Mouse (Mus musculus) midbrain, embryonic 14.5 days (tissue): ENCODE results near the gene Hddc3. TPM values are rescaled to one million over a fixed set of nuclear protein-coding genes. Genes with fewer than 3 reads are reported as not detected.
A peak's percentile ranks its signal among the peaks of the same experiment; 100 is the strongest.

Experiments used
- ATAC-seq: fragments of 200-750 bp; cut with Nextera tagmentation; 2 replicates; pipeline ENCODE4 v1.8.0; 2017; ENCODE audit warnings: moderate number of reproducible peaks, moderate library complexity; ENCODE audit not compliant: low FRiP score, low TSS enrichment
- DNase-seq: peaks from one replicate; pipeline ENCODE4 v3.0.0-alpha.2; 2015
- H3K27ac ChIP-seq: fragments of 300-500 bp; sonication (generic); replicated peaks from 2 replicates; pipeline ENCODE4 v1.5.1; 2014; ENCODE audit warnings: mild to moderate bottlenecking, low read depth, low read length, moderate library complexity
- H3K27me3 ChIP-seq: fragments of 300-500 bp; sonication (generic); 2 replicates; pipeline ENCODE4 v1.6.1; 2014; ENCODE audit warnings: low read length, control low read depth, mixed read lengths; ENCODE audit not compliant: control insufficient read depth, insufficient read depth
- H3K36me3 ChIP-seq: fragments of 300-500 bp; sonication (generic); 2 replicates; pipeline ENCODE4 v1.6.1; 2014; ENCODE audit warnings: low read length, control low read depth; ENCODE audit not compliant: control insufficient read depth, insufficient read depth
- H3K4me1 ChIP-seq: fragments of 300-500 bp; sonication (generic); 2 replicates; pipeline ENCODE4 v1.6.1; 2014; ENCODE audit warnings: mild to moderate bottlenecking, antibody characterized with exemption, low read length, control low read depth; ENCODE audit not compliant: control insufficient read depth, insufficient read depth
- H3K4me2 ChIP-seq: fragments of 300-500 bp; sonication (generic); 2 replicates; pipeline ENCODE4 v1.6.1; 2014; ENCODE audit warnings: mild to moderate bottlenecking, low read length, moderate library complexity
- H3K4me3 ChIP-seq: fragments of 300-500 bp; sonication (generic); replicated peaks from 2 replicates; pipeline ENCODE4 v1.5.1; 2014; ENCODE audit warnings: low read depth, low read length
- H3K9ac ChIP-seq: fragments of 300-500 bp; sonication (generic); replicated peaks from 2 replicates; pipeline ENCODE4 v1.6.1; 2014; ENCODE audit warnings: mild to moderate bottlenecking, low read length, moderate library complexity
- H3K9me3 ChIP-seq: fragments of 300-500 bp; sonication (generic); 2 replicates; pipeline ENCODE4 v1.6.1; 2016; ENCODE audit warnings: low read length, control low read depth, mixed read lengths; ENCODE audit not compliant: control insufficient read depth
- WGBS: fragments of 180-500 bp; shearing (Covaris S2); extraction: QIAGEN DNeasy Blood & Tissue Kit; methylation state at CpG from one replicate; pipeline ENCODE4 v1.1.7; 2014; 5-methylcytosine and 5-hydroxymethylcytosine counted together
- polyA plus RNA-seq: library from polyadenylated mRNA; unstranded; fragments of >200 nt; fragmentation: Nextera tagmentation; extraction: Ambion mirVana; gene quantifications from 2 replicates; pipeline ENCODE4 v1.2.1, GENCODE M21; 2014

Gene Hddc3
- polyA plus RNA-seq, 1 experiment from 2014 or later = 28.7 TPM

DNA sequence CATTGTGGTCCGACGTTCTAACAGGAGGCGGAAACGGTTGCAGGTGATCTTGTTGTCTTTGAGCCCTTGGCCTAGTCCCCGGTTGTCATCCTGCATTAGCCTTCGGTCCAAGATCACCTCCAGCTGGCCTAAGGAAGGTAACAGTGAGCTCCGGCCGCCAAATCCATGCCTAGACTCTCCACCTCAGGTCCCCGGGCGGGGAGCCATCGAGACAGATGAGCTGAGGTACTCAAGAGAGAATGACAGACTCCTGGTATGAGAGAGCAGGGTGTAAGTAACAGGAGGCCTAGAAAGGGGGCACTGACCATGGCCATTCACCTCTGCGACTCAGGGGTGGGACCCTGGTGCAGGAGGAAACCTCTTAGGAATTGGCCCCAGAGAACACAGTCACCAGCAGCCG, 13.4 kb downstream of the Hddc3 start:
- Histone ChIP-seq H3K27ac (no peak overlapping the region; the same call in 1 of the 2 replicates), H3K4me3 (no peak overlapping the region), H3K36me3 (peaks cover 90% of the 10 kb centered on the region), H3K4me1 (no peaks in the 10 kb centered on the region), H3K4me2 (no peak overlapping the region), H3K9ac (no peak overlapping the region), H3K9me3 (no peaks in the 10 kb centered on the region), H3K27me3 (no peaks in the 10 kb centered on the region)
- DNase-seq (no peak), ATAC-seq (no peak)
- WGBS = 89% methylated on average over 13 of the region's 13 CpGs

DNA sequence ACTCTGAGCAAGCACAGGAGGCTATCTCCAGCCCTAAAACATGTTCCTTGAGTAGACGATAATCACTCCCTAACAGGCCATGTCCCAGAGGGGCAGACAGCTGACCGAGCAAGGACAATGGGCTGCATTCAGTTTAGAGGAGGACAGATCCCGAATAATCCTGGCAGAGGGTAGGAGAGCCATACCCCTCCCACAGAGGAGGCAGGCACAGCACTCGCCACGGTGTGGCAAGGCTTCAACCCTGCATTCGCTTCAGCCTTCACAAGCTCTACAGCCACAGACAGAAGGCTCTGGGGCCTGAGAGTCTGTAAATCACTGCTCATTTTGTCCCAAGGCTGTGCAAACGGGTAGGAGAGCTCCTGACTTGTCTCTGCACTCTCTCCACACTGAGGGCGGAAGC, 14.3 kb downstream of the Hddc3 start:
- Histone ChIP-seq H3K4me2 (no peak overlapping the region), H3K36me3 (peaks cover 91% of the 10 kb centered on the region), H3K4me1 (no peaks in the 10 kb centered on the region), H3K9ac (no peak overlapping the region), H3K27me3 (no peaks in the 10 kb centered on the region), H3K4me3 (no peak overlapping the region), H3K9me3 (no peaks in the 10 kb centered on the region), H3K27ac (no peak overlapping the region; the same call in 1 of the 2 replicates)
- ATAC-seq (no peak), DNase-seq (peak; percentile 29)
- WGBS = 16% methylated on average over 8 of the region's 8 CpGs

DNA sequence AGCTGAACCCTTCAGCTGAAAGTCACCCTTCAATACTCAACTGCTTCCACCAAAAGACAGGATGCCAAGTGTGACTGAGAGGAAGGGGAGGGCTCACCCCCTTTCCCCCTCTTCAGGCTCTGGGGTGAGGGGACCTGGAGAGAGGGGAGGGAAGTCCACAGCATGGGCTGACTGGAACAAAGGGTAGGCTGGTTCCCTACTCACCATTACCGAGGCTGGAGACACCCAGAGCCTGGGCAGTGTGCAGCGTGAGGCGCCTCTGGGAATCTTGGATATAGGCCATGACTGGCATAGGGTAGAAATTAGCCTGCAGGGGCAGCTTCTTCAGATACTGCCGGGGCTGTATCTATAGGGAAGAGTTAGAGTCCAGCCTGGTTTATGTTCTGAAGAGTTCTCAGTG, 15.1 kb downstream of the Hddc3 start:
- H3K4me1 ChIP-seq = no peaks in the 10 kb centered on the region

DNA sequence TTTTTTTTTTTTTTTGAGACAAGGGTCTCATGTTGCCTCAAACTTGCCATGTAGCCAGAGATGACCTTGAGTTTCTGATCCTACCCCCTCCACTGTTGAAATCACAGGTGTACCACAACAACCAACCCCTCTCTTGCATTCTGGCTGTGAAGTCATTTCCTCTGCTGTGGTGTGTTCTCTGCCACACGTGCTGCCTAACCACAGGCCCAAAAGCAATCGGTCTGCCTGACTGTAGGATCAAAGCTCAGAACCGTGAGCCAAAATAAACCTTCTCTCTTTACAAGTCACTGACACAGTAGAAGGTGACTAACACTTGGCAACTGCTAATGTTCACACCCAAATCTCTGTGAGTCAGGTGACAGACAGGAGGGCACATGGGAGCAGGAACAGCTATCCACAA, 17.5 kb downstream of the Hddc3 start:
- 74% methylated on average over 3 of the region's 3 CpGs for WGBS
- Histone ChIP-seq H3K9me3 (no peaks in the 10 kb centered on the region), H3K36me3 (peaks cover 93% of the 10 kb centered on the region)

More for the DNA sequence above, 15.1 kb downstream of the Hddc3 start:
- Histone ChIP-seq H3K36me3 (peaks cover 91% of the 10 kb centered on the region), H3K9me3 (no peaks in the 10 kb centered on the region), H3K4me2 (no peak overlapping the region), H3K9ac (no peak overlapping the region), H3K27me3 (no peaks in the 10 kb centered on the region), H3K4me3 (no peak overlapping the region), H3K27ac (no peak overlapping the region)
- 62% methylated on average over 4 of the region's 4 CpGs for WGBS
- ATAC-seq (no peak), DNase-seq (no peak)

GRCm38 (mm10) chr7:80365759-80366158, 22.9 kb downstream of the Hddc3 start:
- Histone ChIP-seq H3K4me2 (no peak overlapping the region), H3K27ac (no peak overlapping the region), H3K4me1 (peaks cover 14% of the 10 kb centered on the region), H3K9me3 (no peaks in the 10 kb centered on the region), H3K27me3 (no peaks in the 10 kb centered on the region), H3K4me3 (no peak overlapping the region), H3K36me3 (peaks cover 73% of the 10 kb centered on the region), H3K9ac (no peak overlapping the region)
- DNase-seq (no peak), ATAC-seq (no peak)
- 88% methylated on average over 2 of the region's 2 CpGs for WGBS

More for the DNA sequence above, 17.5 kb downstream of the Hddc3 start:
- H3K4me1 ChIP-seq = no peaks in the 10 kb centered on the region
- H3K27me3 ChIP-seq = no peaks in the 10 kb centered on the region
- ATAC-seq (no peak), DNase-seq (no peak)
- no peak overlapping the region for H3K27ac ChIP-seq
- no peak overlapping the region for H3K4me2 ChIP-seq
- no peak overlapping the region for H3K9ac ChIP-seq
- H3K4me3 ChIP-seq = no peak overlapping the region

DNA sequence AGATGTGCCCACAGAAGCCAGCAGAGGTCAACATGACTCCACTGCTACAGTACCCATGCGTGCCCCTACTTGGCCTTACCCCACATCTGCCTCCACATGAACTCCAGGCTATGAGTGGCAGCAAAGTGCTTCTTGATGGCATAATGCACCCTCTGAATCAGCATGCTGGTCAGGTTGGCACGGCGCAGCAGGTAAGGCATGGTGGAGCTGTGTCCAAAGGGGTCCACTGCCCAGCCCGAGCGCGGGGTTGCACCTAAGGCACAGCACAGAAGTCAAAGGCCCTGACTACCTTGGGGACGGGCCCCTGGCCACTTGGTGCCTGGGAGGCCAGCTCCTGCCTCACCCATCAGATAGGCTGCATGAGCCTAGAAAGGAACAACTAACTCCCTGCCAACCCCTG, 24.3 kb downstream of the Hddc3 start:
- H3K4me1 ChIP-seq = peaks cover 14% of the 10 kb centered on the region
- DNase-seq (no peak), ATAC-seq (no peak)
- H3K27ac ChIP-seq = no peak overlapping the region
- H3K36me3 ChIP-seq = peaks cover 58% of the 10 kb centered on the region
- H3K4me2 ChIP-seq = no peak overlapping the region
- no peaks in the 10 kb centered on the region for H3K27me3 ChIP-seq
- no peak overlapping the region for H3K4me3 ChIP-seq
- 96% methylated on average over 7 of the region's 7 CpGs for WGBS
- no peaks in the 10 kb centered on the region for H3K9me3 ChIP-seq
- H3K9ac ChIP-seq = no peak overlapping the region

- H3K4me2 ChIP-seq = no peak overlapping the region
- H3K9me3 ChIP-seq = no peaks in the 10 kb centered on the region
- no peak overlapping the region for H3K4me3 ChIP-seq
- ATAC-seq (no peak), DNase-seq (no peak)
- no peaks in the 10 kb centered on the region for H3K27me3 ChIP-seq
- no peak overlapping the region for H3K27ac ChIP-seq
- H3K4me1 ChIP-seq = peaks cover 14% of the 10 kb centered on the region
- peaks cover 50% of the 10 kb centered on the region for H3K36me3 ChIP-seq
- no peak overlapping the region for H3K9ac ChIP-seq
- 90% methylated on average over 9 of the region's 9 CpGs for WGBS
Measured at GRCm38 (mm10) chr7:80368009-80368408, 25.1 kb downstream of the Hddc3 start.

- H3K4me3 ChIP-seq = no peak overlapping the region; the same call in 1 of the 2 replicates
- H3K9ac ChIP-seq = no peak overlapping the region
- no peaks in the 10 kb centered on the region for H3K27me3 ChIP-seq
- 87% methylated on average over 20 of the region's 20 CpGs for WGBS
- peaks cover 42% of the 10 kb centered on the region for H3K36me3 ChIP-seq
- peaks cover 14% of the 10 kb centered on the region for H3K4me1 ChIP-seq
- ATAC-seq (no peak), DNase-seq (no peak)
- peak overlapping the region; percentile 75 for H3K4me2 ChIP-seq
- no peaks in the 10 kb centered on the region for H3K9me3 ChIP-seq
- H3K27ac ChIP-seq = no peak overlapping the region
Measured at GRCm38 (mm10) chr7:80368635-80369421, 25.9 kb downstream of the Hddc3 start.

DNA sequence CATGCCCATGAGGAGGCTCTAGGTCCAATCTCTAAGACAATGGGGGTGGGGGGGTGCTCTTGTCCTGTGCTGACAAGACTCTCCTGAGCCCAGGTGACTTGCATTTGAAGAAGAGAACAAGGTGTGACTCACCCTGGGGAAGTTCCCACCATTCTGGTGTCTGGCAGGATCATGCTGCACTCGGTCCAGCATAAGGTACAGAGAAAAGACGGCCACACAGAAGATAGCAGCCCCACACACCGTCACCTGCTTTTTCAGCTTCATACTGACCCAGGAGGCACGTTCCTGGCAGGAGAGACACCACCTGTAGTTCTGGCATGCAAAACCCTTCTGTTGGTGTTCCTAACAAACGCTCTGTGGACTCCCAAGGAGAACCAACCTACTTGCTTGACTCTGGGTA, 26.6 kb downstream of the Hddc3 start:
- WGBS = 71% methylated on average over 5 of the region's 5 CpGs
- peaks cover 14% of the 10 kb centered on the region for H3K4me1 ChIP-seq
- H3K27ac ChIP-seq = no peak overlapping the region
- H3K9me3 ChIP-seq = no peaks in the 10 kb centered on the region
- DNase-seq (no peak), ATAC-seq (no peak)
- H3K36me3 ChIP-seq = peaks cover 36% of the 10 kb centered on the region
- H3K27me3 ChIP-seq = no peaks in the 10 kb centered on the region
- peak overlapping the region; percentile 76; the same call in 1 of the 2 replicates for H3K4me3 ChIP-seq
- peak overlapping the region; percentile 75 for H3K4me2 ChIP-seq
- peak overlapping the region; percentile 86 for H3K9ac ChIP-seq
